Mouse (Mus musculus): ENCODE measurements around the gene Glmp. TPM values are rescaled to one million over a fixed set of nuclear protein-coding genes. Genes with fewer than 3 reads are reported as not detected.
"Not testable (repeated sequence)": the region's sequence is repeated elsewhere in the genome, so short reads cannot be mapped to it uniquely, and the experiment has no call there.

The Glmp gene
- total RNA-seq, 4 experiments from 2014 or later = 92.1 to 138 (median 99.4) TPM

- DNase-seq (ENCODE audit: low spot score in 2 of 2) = no peak
These were observed 10.7 kb downstream of the Glmp start for GRCm38 (mm10) chr3:88335436-88336053.

GRCm38 (mm10) chr3:88336058-88337013 lies 11.5 kb downstream of the Glmp start, which contains the start of the genes Tmem79 and Smg5:
Tmem79 (minus strand) TSS chr3:88336148.
Smg5 (plus strand) TSS chr3:88336260.
- peak; percentile 94 to 96 for DNase-seq (ENCODE audit: low spot score in 2 of 2)

GRCm38 (mm10) chr3:88337367-88338020 lies 12.7 kb downstream of the Glmp start:
- no peak for DNase-seq (ENCODE audit: low spot score in 2 of 2)

- no peak for DNase-seq (ENCODE audit: low spot score in 2 of 2)
These were observed 13.5 kb downstream of the Glmp start for GRCm38 (mm10) chr3:88338316-88338715.

GRCm38 (mm10) chr3:88339006-88339405 lies 14.2 kb downstream of the Glmp start:
- no peak for DNase-seq (ENCODE audit: low spot score in 2 of 2)

GRCm38 (mm10) chr3:88350732-88351131 lies 25.9 kb downstream of the Glmp start:
- no peak for DNase-seq (ENCODE audit: low spot score in 2 of 2)

- no peak for DNase-seq (ENCODE audit: low spot score in 2 of 2)
These were observed 28.1 kb downstream of the Glmp start for GRCm38 (mm10) chr3:88352907-88353306.

- DNase-seq (ENCODE audit: low spot score in 2 of 2) = no peak
These were observed 29.8 kb downstream of the Glmp start for GRCm38 (mm10) chr3:88354396-88355165.

- no peak for DNase-seq (ENCODE audit: low spot score in 2 of 2)
These were observed 34.8 kb downstream of the Glmp start for GRCm38 (mm10) chr3:88359584-88359983.

GRCm38 (mm10) chr3:88359989-88360388 lies 35.2 kb downstream of the Glmp start:
- no peak for DNase-seq (ENCODE audit: low spot score in 2 of 2)

GRCm38 (mm10) chr3:88361096-88361495 lies 36.3 kb downstream of the Glmp start:
- DNase-seq (ENCODE audit: low spot score in 2 of 2) = no peak

- DNase-seq (ENCODE audit: low spot score in 2 of 2) = peak in 1 of 2 experiments; percentile 63
These were observed 36.9 kb downstream of the Glmp start for GRCm38 (mm10) chr3:88361612-88362313.

GRCm38 (mm10) chr3:88363700-88364099 lies 38.9 kb downstream of the Glmp start:
- DNase-seq (ENCODE audit: low spot score in 2 of 2) = peak; percentile 53 to 76

GRCm38 (mm10) chr3:88364337-88364736 lies 39.5 kb downstream of the Glmp start, which contains the start of gene Paqr6:
Paqr6 (plus strand) TSS chr3:88364584.
- peak in 1 of 2 experiments; percentile 63 for DNase-seq (ENCODE audit: low spot score in 2 of 2)

- DNase-seq (ENCODE audit: low spot score in 2 of 2) = no peak
These were observed 41.0 kb downstream of the Glmp start for GRCm38 (mm10) chr3:88365705-88366361.

- DNase-seq (ENCODE audit: low spot score in 2 of 2) = peak in 1 of 2 experiments; percentile 54
These were observed 42.1 kb downstream of the Glmp start for GRCm38 (mm10) chr3:88366830-88367428.

- not testable (repeated sequence) for DNase-seq (ENCODE audit: low spot score in 2 of 2)
These were observed 42.7 kb downstream of the Glmp start for GRCm38 (mm10) chr3:88367517-88367916.

- DNase-seq (ENCODE audit: low spot score in 2 of 2) = not testable (repeated sequence)
These were observed 43.7 kb downstream of the Glmp start for GRCm38 (mm10) chr3:88368511-88368910.

- not testable (repeated sequence) for DNase-seq (ENCODE audit: low spot score in 2 of 2)
These were observed 47.8 kb downstream of the Glmp start, which contains the start of gene Bglap3 for GRCm38 (mm10) chr3:88372643-88373042. Bglap3 (minus strand) TSS chr3:88372743.

Measured in layer of hippocampus, adult 8-10 months (tissue).